Mouse (Mus musculus): Measurements from ENCODE around the gene Flnb.

The Flnb gene

DNA sequence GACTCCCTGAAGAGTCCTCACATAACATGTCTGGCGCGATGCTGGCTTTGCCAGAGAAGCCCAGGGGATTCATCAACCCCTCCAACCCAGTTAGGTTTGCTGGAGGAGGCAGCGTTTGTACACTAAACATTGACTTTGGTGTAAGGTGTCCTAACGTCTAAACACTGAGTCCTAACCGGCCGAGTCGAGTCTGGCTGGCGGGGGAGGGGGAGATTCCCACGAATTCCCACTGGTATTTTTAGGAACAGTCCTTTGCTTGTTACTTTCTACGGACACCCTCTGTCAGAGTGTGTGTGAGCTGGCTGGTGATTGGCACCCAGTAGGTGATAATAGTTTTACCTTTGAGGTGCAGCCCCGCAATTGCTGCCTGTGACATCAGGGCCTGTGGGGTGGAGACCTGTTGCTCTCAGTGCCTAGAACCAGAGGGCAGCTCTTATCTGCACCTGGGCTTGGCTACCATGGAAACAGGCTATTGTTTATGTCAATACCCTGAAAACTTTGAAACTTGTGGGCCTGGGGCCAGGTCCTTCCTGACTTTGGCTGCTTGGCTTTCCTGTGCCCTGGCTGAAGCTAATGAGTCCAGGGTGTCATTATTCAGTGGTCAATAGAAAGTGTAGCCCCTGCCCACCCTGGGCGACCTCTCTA is 135.0 kb downstream of the Flnb start:
- DNase-seq, result peak; percentile 53

DNA sequence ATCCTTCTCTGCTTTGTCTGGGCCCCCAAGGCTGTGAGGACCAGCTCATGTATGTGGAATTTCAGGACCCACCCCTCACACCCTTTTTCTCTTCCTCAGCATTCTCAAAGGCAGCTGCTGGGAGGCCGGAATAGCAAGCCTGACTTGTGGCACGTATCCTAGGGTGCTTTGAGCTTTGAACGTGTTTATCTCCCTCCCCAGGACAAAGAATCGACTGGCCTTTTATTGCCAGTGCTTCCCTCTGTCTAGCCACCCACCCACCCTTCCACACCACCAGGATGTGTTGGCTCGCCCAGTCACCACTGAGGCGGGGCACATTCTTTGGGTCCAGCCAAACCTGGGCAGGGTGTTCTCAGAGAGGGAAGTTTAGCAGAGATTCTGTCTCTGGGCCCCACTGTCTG is 136.3 kb downstream of the Flnb start:
- no peak for DNase-seq

DNA sequence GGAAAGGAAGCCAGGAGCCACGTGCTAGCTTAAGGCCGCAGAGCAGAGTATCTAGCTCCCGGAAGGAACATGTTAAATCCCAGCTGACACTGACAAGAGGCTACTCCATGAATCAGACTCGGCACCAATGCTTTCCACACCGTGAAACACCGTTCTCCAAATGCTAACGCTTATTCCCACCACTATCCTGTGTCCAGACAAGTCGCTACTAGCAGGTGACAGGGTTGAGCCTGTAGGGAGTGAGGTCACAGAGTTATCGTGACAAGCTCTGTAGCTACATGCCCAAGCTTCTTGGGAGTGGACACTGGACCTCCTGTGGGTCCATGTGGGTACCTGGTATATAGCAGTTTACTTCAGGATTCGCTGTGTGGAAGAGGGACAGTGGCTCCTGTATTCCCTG is 138.7 kb downstream of the Flnb start:
- no peak for DNase-seq

DNA sequence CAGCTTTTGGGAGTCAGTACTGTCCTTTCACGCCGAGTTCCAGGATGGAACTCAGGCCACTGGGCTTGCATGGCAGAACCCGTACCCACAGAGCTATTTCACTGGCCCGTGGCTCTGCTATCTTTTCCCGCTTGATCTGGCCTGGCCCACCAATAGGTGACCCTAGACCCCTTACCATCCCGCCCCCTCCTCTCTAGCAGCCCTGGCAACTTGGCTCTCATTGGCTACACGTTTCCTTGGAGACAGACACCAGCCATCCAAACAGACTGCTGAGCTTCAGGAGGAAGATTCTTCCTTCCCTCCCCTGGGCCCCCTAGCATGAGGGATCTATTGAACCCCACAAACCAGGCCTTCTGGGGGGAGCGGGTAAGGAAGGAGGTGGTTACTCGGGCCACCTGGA is 139.3 kb downstream of the Flnb start, which contains the start of gene Gm45521:
Gm45521 (plus strand) TSS at position 240 of the 400 bp plus-strand sequence.
- DNase-seq, result no peak

DNA sequence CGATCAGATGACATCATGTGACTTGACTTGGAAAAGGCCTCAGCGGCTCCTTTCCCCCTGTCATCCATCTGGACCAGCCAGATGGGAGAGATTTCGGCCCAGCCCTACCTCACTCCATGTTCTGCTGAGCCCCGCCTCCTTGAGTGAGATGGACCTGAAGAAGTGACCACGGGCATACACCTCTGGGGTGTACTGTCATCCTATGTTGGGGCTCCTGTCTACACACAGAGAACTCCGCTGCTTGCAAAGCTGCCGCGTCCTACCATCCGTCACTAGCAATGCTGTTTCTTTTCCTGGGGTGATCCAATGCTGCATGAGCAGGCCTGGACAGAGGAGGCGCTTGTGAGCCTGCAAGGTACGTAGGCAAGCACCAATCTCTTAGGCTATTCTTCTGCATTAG is 142.9 kb downstream of the Flnb start:
- DNase-seq, result no peak

DNA sequence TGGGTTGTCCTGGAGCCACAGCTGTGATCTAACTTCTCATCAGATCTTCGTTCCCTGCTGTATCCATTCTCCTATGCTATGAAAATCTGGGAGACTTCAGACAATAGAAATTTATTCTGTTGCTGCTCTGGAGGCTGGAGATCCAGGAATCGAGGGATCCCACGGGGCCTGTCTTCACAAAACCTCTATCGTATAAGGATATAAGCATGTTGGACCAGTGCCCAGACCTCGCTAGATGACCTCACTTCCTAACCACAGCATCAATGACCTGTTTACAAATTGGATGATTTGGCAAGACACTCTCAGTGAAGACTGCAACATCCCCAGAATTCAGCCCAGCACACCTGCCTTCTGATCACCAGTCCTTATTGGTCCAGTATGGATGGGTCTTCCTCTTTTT is 144.0 kb downstream of the Flnb start:
- DNase-seq, result no peak

DNA sequence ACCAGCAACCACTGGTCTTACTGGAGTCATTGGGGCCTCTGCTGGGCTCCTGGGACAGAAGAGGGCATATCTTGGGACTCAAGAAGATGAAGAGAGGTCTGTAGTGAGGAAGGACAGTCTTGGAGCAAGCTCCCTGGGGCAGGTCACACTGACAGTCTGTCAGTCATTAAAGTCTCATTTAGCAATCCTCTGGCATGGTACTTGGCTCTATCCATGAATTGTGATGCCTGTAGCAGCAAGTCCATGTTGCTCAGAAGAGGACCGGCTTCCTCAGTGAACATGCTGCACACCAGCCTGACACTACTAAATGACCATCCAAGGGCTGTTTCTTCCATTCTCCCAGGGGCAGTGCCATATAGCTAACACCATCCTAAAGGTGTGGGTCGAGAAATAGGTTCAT is 144.9 kb downstream of the Flnb start:
- DNase-seq, result no peak

DNA sequence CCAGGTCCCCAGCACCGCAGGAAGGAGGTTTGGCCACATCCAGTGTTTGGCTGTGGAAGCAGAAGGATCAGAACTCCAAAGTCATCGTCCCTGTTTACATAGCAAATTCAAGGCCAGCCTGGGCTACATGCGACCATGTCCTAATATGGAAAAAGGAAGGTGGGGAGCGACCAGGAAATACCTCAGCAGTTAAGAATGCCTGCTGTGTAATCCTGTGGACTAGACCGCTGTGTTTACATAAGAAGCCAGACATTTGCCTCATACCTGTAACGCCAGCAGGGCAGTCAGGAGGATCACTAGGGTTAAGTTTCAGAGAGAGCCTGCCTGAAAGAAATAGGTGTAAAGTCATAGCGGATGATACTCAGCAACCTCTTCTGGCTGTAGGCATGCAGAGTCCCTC is 145.4 kb downstream of the Flnb start:
- no peak for DNase-seq

DNA sequence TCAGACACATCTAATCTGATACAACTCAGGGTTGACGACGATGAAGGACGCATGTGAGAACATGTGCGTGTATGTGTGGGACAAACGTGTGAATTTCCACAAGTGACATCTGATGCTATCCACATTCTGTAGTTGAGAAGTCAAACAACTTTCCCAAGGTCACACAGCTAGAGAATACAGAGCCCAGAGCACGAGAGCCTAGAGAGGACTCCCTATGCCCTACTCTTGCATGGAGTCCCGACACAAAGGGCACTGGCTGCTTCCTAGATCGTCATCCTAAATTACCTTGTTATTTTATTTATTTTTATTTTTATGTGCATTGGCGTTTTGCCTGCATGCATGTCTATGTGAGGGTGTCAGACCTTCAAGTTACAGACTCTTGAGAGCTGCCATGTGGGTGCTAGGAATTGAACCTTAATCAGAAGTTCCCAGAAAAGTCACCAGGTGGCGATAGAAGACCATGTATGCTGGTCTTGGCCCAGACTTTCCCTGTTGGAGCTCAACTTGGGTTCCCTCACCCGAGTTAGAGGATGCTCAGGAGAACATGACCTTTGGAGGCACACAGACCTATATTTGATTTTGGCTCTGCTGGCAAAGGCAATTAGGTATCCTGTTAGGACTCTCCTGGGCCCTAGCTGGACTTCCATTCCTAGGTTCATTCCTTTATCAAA is 146.6 kb downstream of the Flnb start:
- peak; percentile 82 for DNase-seq

DNA sequence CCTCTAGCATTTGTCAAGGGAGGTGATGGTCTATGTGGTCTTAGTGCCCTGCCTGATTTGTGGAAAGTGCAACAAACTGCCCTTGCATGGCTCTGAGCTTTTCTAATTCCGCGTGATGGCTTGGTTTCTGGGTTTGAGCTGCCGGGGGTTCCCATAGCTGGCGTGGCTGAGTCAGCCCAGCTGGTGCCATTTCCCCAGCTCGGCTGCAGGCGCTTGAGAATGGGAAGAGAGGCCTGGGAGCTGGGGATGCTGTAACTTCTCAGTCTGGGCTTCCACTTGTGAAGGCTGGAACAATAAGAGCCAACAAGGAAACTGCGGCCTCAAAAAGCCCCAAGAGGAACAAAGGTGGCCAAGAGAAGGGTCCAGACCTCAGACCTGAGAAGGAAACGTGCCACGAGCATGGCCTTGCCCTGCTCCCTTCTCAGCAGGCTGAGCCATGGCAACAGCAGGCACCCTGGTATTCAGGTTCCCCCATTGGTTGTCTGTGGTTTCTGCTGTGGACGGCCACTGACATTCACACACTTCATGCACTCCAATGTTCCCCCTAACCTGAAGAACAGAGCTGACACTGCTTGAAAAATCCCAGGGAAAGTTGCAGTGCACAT is 154.2 kb downstream of the Flnb start:
- DNase-seq, result peak; percentile 32

DNA sequence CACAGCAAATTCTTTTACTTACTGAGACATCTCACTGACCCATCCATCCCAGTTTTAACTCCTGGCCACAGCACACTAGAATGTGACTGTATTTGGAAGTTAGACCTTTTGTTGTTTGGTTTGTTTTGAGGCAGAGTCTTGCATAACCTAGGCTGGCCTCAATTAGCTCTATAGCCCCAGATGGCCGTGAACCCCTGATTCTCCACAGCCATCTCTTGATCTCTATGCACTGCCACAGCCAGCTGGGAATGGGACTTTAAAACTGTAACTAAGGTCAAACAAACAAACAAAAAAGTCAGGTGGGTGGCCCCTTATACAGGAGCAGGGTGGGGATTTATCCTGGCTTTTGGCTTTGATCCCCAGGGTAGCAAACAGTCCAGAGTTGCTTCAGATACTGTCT is 156.9 kb downstream of the Flnb start:
- DNase-seq, result no peak

DNA sequence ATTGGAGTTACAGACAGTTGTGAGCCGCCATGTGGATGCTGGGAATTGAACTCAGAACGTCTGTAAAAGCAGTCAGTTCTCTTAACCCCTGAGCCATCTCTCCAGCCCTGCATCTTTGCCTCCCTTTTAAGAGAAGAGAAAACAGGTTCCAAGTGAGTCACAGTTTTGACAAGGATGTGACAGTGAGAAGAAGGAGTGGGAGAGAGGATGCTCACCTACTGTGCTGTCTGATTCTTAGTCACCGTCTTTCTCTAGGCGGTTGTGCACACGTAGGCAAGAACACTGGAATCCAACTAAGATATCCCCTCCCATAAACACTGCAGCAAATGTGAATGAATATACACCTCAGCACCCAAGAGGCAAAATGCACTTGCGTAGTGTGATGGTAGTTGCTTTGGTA is 157.4 kb downstream of the Flnb start:
- DNase-seq, result no peak

DNA sequence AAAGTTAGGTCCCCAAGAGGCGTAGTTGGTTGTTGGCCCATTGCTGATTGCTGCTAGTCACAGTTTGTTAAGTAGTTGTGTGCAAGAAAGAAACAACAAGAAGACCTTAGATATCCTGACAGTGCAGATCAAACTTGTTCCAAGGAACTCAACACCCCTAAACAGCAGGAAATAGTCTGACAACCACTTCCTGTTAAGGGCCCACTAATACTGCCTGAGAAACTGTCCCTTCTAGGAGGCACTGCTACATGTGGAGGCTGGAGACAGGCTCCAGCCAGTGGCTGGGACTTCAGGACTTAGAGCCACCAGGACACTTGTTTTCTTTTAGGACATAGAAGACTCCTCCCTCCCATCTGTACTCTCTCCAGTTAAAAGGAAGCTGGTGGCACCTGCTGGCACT is 159.7 kb downstream of the Flnb start:
- DNase-seq, result no peak

DNA sequence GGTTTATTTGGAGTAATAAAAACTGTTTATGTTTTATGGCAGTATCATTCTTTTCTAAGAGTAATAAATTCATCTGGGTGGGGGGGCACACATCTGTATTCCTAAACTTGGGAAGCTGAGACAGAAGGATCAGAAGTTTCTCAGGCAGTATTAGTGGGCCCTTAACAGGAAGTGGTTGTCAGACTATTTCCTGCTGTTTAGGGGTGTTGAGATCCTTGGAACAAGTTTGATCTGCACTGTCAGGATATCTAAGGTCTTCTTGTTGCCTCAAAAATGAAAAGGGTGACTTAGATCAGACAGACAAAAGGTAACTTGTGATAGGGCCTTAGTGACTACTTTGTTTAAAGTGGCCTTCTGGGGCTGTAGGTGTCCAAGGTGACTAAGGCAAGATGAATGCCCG is 160.4 kb downstream of the Flnb start:
- no peak for DNase-seq

DNA sequence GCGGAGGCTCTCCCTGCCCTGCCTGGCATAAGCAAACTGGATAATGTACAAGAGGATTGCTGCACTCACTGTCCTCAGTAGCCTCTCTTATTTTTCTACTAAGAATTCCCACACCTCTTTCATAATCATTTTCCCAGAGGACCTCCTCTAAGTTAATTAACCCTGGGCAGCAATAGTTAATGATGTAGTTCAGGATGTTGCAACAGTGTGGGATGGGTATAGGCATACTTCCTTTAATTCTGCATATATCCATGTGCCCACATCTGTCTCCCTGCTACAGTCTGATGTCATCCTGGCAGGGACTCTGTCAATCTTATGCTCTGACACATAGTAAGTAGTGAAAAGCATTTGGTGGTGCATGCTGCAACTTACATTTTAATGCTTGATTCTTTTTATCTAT is 163.5 kb downstream of the Flnb start:
- DNase-seq, result no peak

DNA sequence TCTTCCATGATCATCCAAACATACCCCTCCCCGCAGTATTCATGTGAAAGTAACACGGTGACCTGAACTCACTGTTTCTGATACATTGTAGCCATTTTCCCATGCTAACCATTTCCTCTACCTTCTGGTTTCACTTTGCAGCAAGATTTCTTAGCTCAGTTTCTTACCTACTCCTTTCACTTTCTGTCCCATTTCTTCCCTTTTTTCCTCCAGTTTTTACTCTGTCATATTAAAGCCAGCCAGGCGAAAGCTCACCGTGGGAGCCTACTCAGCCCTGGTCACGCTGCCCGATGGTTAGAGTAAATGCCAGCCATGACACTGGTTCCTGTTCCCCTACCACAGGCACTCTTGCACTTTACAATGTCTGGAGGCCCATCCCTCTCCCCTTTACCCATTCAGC is 169.2 kb downstream of the Flnb start:
- no peak for DNase-seq

DNA sequence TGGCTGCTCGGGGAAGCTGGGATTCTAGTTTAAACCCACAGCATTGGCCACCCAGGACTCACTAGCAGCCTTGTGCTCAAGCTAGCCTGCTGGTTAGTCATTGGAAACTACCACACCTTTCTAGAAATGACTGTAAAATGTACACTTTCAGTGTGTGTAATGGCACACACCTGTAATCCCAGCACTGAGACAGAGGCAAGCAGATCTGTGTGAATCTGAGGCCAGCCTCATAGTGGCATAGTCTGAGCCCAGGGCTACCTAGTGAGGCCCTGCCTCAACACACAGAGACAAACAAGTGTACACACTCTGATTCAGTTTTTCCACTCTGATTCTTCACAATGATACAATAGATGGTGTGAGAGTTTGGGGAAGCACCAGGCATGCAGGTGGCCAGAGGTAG is 171.6 kb downstream of the Flnb start:
- DNase-seq, result no peak

DNA sequence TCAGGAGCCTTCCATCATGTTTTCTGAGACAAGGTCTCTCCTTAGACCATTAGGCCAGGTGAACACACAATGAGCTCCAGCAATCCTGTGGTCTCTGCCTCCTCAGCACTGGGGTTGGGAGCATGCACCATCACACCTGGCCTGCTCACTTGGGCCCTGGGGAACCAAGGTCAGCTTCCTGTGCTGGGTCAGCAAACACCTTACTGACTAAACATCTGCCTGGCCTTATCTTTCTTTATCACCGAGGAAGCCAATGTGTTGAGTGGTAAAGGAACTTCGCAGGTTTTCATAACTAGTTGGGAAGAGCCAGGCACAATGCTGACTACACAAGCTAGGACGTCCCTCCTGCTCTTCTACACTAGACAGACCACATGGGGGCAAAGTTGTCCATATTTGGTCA is 172.2 kb downstream of the Flnb start:
- DNase-seq, result no peak

DNA sequence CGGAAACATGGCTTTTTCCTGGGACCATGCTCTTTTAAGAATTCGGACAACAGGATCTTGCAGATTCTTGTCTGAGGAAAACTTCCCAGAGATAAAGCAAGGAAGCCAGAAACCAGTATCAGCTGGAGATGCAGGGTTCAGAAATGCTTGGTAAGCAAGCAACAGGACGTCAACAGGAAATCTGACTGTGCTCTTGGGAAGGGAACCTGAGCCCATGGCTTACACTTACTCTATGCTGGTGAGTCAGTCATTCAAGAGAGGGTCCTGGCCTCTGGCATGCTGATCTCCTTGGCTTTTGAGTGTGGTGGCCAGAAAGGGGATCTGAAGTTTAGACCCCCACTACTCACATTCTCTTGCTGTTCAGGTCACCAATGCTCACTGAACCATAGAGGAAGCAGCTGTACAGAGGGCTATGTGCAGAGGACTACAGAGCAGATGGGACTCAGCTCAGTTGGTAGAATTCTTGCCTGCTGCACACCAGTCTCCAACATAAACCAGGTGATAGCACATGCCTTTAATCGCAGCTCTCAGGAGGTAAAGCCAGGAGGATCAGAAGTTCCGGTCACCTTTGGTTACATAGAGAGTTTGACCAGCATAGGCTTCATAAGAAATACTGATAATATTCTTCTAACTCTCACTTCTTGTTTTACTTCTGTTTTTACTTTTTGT is 173.5 kb downstream of the Flnb start:
- no peak for DNase-seq

DNA sequence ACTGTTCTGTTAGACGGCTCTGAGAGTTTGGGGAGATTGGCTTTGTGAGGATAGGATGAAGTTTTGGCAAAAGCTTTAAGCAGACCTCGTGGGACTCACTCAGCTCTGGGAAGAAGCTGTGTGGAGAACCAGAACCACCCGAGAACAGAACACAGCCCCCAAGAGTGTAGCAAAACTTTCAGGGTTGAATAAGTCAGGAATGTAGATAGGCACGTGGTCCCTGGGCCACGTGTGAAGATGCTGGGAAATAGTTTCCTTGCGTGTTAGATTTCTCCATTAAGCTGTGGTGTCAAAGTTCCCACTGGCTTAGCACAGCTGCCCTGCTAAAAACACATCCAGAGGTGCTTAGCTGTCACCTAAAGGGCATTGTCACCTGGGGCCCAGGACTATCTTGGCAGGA is 174.4 kb downstream of the Flnb start:
- DNase-seq, result no peak

DNA sequence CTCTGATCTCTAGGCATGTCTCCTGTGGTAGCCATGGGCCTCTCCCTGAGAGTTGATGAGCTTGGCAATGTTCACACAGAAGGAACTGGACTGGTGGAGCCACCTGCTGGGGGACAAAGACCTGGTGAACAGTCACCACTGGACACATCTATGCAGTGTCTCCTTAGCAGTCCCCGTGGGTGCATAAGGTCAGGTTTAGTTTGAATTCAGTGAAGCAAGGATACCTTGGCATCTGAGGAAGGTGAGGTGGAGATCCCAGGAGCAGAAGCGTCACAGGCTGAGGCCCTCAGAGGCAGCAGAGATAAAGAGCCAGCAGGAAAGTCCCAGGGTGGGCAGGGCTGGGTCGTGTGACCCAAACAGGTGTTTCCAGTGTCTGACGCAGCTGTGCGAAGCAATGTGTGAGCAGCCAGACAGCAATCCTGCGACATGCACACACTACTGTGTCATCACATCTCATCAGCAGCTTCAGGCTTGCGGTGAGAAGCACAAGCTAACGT is 176.6 kb downstream of the Flnb start, which contains the start of gene Dnase1l3:
Dnase1l3 (minus strand) TSS at position 303 of the 497 bp plus-strand sequence.
- DNase-seq, result peak; percentile 62

DNA sequence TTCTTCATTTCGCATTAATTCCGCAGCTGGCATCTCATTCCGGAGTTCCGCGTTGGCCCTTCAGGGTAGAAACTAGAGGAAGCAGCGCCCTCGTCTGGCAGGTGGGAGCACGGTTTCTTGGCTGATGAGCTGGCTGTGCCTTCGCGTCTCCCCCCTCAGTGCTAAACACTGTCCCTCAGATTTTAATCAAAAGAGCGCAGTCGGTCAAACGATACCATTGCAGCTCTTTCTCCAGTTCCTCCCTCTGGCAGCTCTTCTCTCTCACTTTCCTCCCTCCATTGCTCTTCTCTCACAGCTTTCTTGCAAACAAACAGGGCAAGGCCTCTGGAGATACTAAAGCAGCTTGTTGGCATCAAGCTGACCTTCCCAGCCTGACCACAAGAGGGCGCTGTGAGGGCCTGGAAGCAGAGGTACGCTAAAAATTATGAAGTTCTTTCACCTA is 179.5 kb downstream of the Flnb start:
- peak; percentile 91 for DNase-seq

DNA sequence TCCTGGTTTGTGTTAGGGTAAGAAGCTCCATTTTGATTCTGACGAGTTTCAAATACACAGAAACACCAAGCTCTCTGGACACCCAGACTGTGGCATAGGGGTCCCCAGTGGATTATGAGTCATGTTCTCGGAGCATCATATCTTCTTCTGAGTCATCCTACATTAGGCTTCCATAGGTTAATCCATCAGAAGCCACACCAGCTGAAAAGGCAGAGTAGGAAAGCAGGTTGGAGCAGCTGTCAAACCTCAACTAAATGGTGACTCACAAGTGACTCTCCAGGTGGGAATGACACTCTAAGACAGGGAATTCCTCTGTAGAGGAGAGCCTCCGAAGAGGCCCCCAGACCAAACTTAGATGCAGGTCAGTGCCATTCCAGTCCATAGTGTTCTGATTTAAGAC is 181.3 kb downstream of the Flnb start:
- DNase-seq, result no peak

DNA sequence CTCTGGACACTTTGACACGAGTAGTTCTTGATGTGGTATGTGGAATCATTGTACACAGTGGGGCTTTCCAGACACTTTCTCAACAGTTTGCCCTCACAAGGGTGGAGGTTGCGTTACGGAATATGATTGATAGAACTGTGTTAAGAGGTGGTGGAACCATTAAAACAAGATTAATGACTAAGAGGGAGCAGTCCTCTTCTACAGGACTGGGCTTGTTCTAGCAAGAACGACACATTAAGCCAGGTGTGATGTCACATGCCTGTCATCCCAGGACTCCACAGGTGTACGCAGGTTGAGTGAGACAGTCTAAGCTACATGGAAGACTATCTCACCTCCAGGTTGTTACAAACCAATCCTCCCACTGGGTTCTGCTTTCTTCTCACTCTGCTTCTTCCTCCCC is 181.7 kb downstream of the Flnb start:
- DNase-seq, result no peak

All from lung, postnatal 14 days (tissue).